Comparison of ENCODE assay signal across 22 mouse cellular contexts in genomic region chr10:61305928-61306590, GRCm38 (mm10). TPM values are rescaled to one million over a fixed set of nuclear protein-coding genes. Genes with fewer than 3 reads are reported as not detected.
A peak's percentile ranks its signal among the peaks of the same experiment; 100 is the strongest.
DNase-seq lines count a peak whose midpoint lies in the region; ATAC-seq lines count a peak whose summit lies in the region.
"Had no signal": no experiment of that assay in that cellular context is flagged by ENCODE, and none has a peak within 500 bp of the region (broad histone marks: within the 10 kb centered on the region; RNA-seq: fewer than 3 reads in every experiment).

No protein-coding gene starts in this region.

- WGBS in kidney, embryonic 16.5 days = 83% methylated on average over 13 of the region's 13 CpGs

- H3K9me3 ChIP-seq in kidney, embryonic 16.5 days (ENCODE audit: low read length) = no peaks in the 10 kb centered on the region
- H3K9me3 ChIP-seq: forebrain, embryonic 15.5 days; heart, embryonic 13.5 days had no signal

- H3K4me1 ChIP-seq in kidney, embryonic 16.5 days (ENCODE audit: insufficient read depth, low read length) = peaks cover 6% of the 10 kb centered on the region; the same call in 1 of the 2 replicates
- H3K4me1 ChIP-seq: forebrain, embryonic 15.5 days; heart, embryonic 13.5 days had no signal

- H3K4me3 ChIP-seq in kidney, embryonic 16.5 days (ENCODE audit: low read length) = no peak overlapping the region
- H3K4me3 ChIP-seq: erythroblast, embryonic 14.5 days; forebrain, embryonic 15.5 days; heart, embryonic 13.5 days; myocyte had no signal

- peak; percentile 35; the same call in 1 of the 2 replicates for ATAC-seq in megakaryocyte, adult 5-6 weeks (ENCODE audit: poor library complexity, severe bottlenecking)
- no peak for ATAC-seq in kidney, embryonic 16.5 days (ENCODE audit: low FRiP score, low TSS enrichment)
- ATAC-seq: forebrain, embryonic 15.5 days had no signal

- H3K36me3 ChIP-seq in kidney, embryonic 16.5 days (ENCODE audit: insufficient read depth, low read length) = no peaks in the 10 kb centered on the region
- H3K36me3 ChIP-seq: forebrain, embryonic 15.5 days had no signal

- no peak overlapping the region for H3K27ac ChIP-seq in kidney, embryonic 16.5 days (ENCODE audit: low read length)
- H3K27ac ChIP-seq: forebrain, embryonic 15.5 days; heart, embryonic 13.5 days had no signal

- no peaks in the 10 kb centered on the region for H3K27me3 ChIP-seq in kidney, embryonic 16.5 days (ENCODE audit: insufficient read depth, low read length)
- H3K27me3 ChIP-seq: CH12.LX; forebrain, embryonic 15.5 days; heart, embryonic 13.5 days had no signal

- H3K4me2 ChIP-seq in kidney, embryonic 16.5 days (replicated peaks; ENCODE audit: low read depth, low read length) = no peak overlapping the region
- H3K4me2 ChIP-seq: forebrain, embryonic 15.5 days; heart, embryonic 13.5 days had no signal

- DNase-seq in CD4-positive, CD25-positive, alpha-beta regulatory T cell, adult 2 months (ENCODE audit: low read depth, low spot score) = peak; percentile 46
- DNase-seq in MEL-GATA-1-ER (ENCODE audit: extremely low read depth, low read depth) = peak; percentile 50
- DNase-seq in thymus, postnatal 10 days (ENCODE audit: low spot score in 2 of 2) = peak; percentile 16 to 24
- no peak for DNase-seq in ovary, postnatal 14 days (ENCODE audit: low spot score)
- no peak for DNase-seq in layer of hippocampus, adult 8-10 months (ENCODE audit: low spot score in 2 of 2)
- DNase-seq: cerebellum, adult 9-10 months; heart, postnatal 4 days; layer of hippocampus, postnatal 36 days; left cerebral cortex, postnatal 4 days; lung, adult 2 months; lung, postnatal 4 days; midbrain, embryonic 14.5 days had no signal

- H3K9ac ChIP-seq in kidney, embryonic 16.5 days (replicated peaks; ENCODE audit: low read length) = no peak overlapping the region
- H3K9ac ChIP-seq: forebrain, embryonic 15.5 days; heart, embryonic 13.5 days had no signal

RNA-seq across cellular contexts. Expression of gene Prf1, which starts 8.4 kb away (rescaled TPM):
- total RNA-seq in megakaryocyte, adult 5-6 weeks (2015) = 0.20 and 2.5 TPM in 2 replicates
- 0.88 and 1.5 TPM in 2 replicates for total RNA-seq in megakaryocyte, adult 5-6 weeks (2017)
- not detected in 2 replicates for polyA plus RNA-seq in kidney, embryonic 16.5 days (2015; fragmentation: Nextera tagmentation; extraction: Ambion mirVana)
- total RNA-seq in layer of hippocampus, adult 8-10 months (2022) = not detected
- total RNA-seq: granulocyte monocyte progenitor cell, adult 5-6 weeks; layer of hippocampus, postnatal 36 days; left cerebral cortex, postnatal 4 days had no signal
- polyA plus RNA-seq: erythroblast, embryonic 14.5 days; forebrain, embryonic 15.5 days; heart, embryonic 13.5 days; intestine, embryonic 14.5 days; kidney, embryonic 14.5 days; midbrain, embryonic 14.5 days had no signal

RNA-seq across cellular contexts. Expression of gene Adamts14, which starts 32.8 kb away (rescaled TPM):
- total RNA-seq in megakaryocyte, adult 5-6 weeks (2015) = 0.16 and 0.58 TPM in 2 replicates
- 0.33 and 0.61 TPM in 2 replicates for total RNA-seq in megakaryocyte, adult 5-6 weeks (2017)
- polyA plus RNA-seq in kidney, embryonic 16.5 days (2015; fragmentation: Nextera tagmentation; extraction: Ambion mirVana) = 1.6 and 2.0 TPM in 2 replicates
- 1 to 10 TPM; 1.5 to 2.0 (median 1.8) TPM for total RNA-seq in layer of hippocampus, adult 8-10 months (2022)
- total RNA-seq: granulocyte monocyte progenitor cell, adult 5-6 weeks had no signal
- polyA plus RNA-seq: erythroblast, embryonic 14.5 days had no signal

Comparison
In these comparisons a context has a peak if more than half of its experiments do, and no peak if none do; other contexts are left out.
1. DNase-seq: peak in CD4-positive, CD25-positive, alpha-beta regulatory T cell, adult 2 months (single experiment), MEL-GATA-1-ER (single experiment) and thymus, postnatal 10 days (2 of 2); none in ovary, postnatal 14 days (single experiment) and layer of hippocampus, adult 8-10 months (0 of 2).